In genomic region chr1:156349031-156349430, GRCm38 (mm10) we compare ENCODE assay signal across 32 mouse cellular contexts. TPM values are rescaled to one million over a fixed set of nuclear protein-coding genes. Genes with fewer than 3 reads are reported as not detected.
"Had no signal": no experiment of that assay in that cellular context is flagged by ENCODE, and none has a peak within 500 bp of the region (broad histone marks: within the 10 kb centered on the region; RNA-seq: fewer than 3 reads in every experiment).

No protein-coding gene starts in this region.

- H3K27ac ChIP-seq: gastrocnemius, adult 2 months; heart, adult 2 months; heart, embryonic 13.5 days; heart, embryonic 15.5 days; hindbrain, embryonic 13.5 days; hindbrain, embryonic 15.5 days; hindbrain, postnatal 0 days; kidney, embryonic 15.5 days; kidney, postnatal 0 days; left cerebral cortex, adult 2 months; limb, embryonic 10.5 days; limb, embryonic 12.5 days had no signal

- H3K27me3 ChIP-seq: heart, embryonic 13.5 days; heart, embryonic 15.5 days; hindbrain, embryonic 13.5 days; hindbrain, embryonic 15.5 days; kidney, embryonic 15.5 days; limb, embryonic 12.5 days had no signal

- DNase-seq: gastrocnemius, adult 2 months; gastrocnemius, postnatal 10 days; gastrocnemius, postnatal 25 days; heart, adult 11 months; heart, adult 2 months; heart, postnatal 14 days; heart, postnatal 36 days; kidney, adult 11 months; kidney, adult 2 months; kidney, adult 9 months; kidney, postnatal 14 days; kidney, postnatal 36 days; layer of hippocampus, adult 9-11 months; liver had no signal

- H3K4me3 ChIP-seq: gastrocnemius, adult 2 months; heart, adult 2 months; heart, embryonic 13.5 days; heart, embryonic 15.5 days; hindbrain, embryonic 13.5 days; hindbrain, embryonic 15.5 days; kidney, embryonic 15.5 days; left cerebral cortex, adult 2 months; limb, embryonic 10.5 days; limb, embryonic 12.5 days had no signal

- H3K4me1 ChIP-seq: heart, embryonic 13.5 days; heart, embryonic 15.5 days; hindbrain, embryonic 13.5 days; hindbrain, embryonic 15.5 days; kidney, embryonic 15.5 days; limb, embryonic 10.5 days; limb, embryonic 12.5 days had no signal

- ATAC-seq: hindbrain, postnatal 0 days; intestine, embryonic 16.5 days had no signal

- H3K36me3 ChIP-seq: heart, embryonic 13.5 days; heart, embryonic 15.5 days; hindbrain, embryonic 13.5 days; hindbrain, embryonic 15.5 days; kidney, embryonic 15.5 days; limb, embryonic 10.5 days; limb, embryonic 12.5 days had no signal

RNA-seq across cellular contexts. Expression of gene Nphs2, which starts 38.5 kb away (rescaled TPM):
- total RNA-seq: gastrocnemius, adult 2 months; gastrocnemius, postnatal 10 days; gastrocnemius, postnatal 25 days; heart, adult 2 months; heart, postnatal 36 days; hematopoietic stem cell, adult 5-6 weeks had no signal
- polyA plus RNA-seq: gonadal fat pad, adult 2 months; heart, adult 2 months; heart, embryonic 11.5 days; heart, embryonic 13.5 days; hindbrain, embryonic 11.5 days; hindbrain, embryonic 13.5 days; intestine, embryonic 16.5 days; limb, embryonic 10.5 days; limb, embryonic 12.5 days; liver, embryonic 11.5 days had no signal

RNA-seq across cellular contexts. Expression of gene Tdrd5, which starts 45.6 kb away (rescaled TPM):
- total RNA-seq: gastrocnemius, adult 2 months; gastrocnemius, postnatal 10 days; gastrocnemius, postnatal 25 days; heart, adult 2 months; heart, postnatal 36 days; hematopoietic stem cell, adult 5-6 weeks had no signal
- polyA plus RNA-seq: heart, adult 2 months; heart, embryonic 11.5 days; heart, postnatal 0 days; large intestine, adult 2 months; limb, embryonic 10.5 days had no signal
